Mouse (Mus musculus) CD4-positive, CD25-positive, alpha-beta regulatory T cell (primary cell): ENCODE results near the gene Cby1. TPM values are rescaled to one million over a fixed set of nuclear protein-coding genes. Genes with fewer than 3 reads are reported as not detected.

ENCODE experiments used
- polyA plus RNA-seq: library from polyadenylated mRNA; unstranded; fragments of 100-300 nt; shearing (Covaris generic); gene quantifications from one replicate; pipeline ENCODE4 v1.2.1, GENCODE M21; 2017

Gene Cby1
- polyA plus RNA-seq = 10.5 TPM

GRCm38 (mm10) chr15:79658531-79659375 is at the start of gene Cby1, which contains the start of gene Fam227a:
TSS of gene Cby1 (plus strand) at chr15:79659199.
TSS of gene Fam227a (minus strand) at chr15:79658956.

GRCm38 (mm10) chr15:79670249-79670971 is 11.4 kb downstream of the Cby1 start, which contains the start of gene Tomm22:
TSS of gene Tomm22 (plus strand) at chr15:79670861.

GRCm38 (mm10) chr15:79687646-79688267 is 28.8 kb downstream of the Cby1 start, which contains the start of gene Josd1:
TSS of gene Josd1 (minus strand) at chr15:79687919.

GRCm38 (mm10) chr15:79690426-79691022 is 31.5 kb downstream of the Cby1 start, which contains the start of gene Gtpbp1:
TSS of gene Gtpbp1 (plus strand) at chr15:79690845.

Other genes with a start within 250 kb of the Cby1 start
- gene Csnk1e, start 203.6 kb upstream of the Cby1 start, polyA plus RNA-seq = 23.9 TPM
- not detected for gene Kcnj4, start 154.0 kb upstream of the Cby1 start, polyA plus RNA-seq
- gene Kdelr3, start 142.8 kb upstream of the Cby1 start, polyA plus RNA-seq = 0.20 TPM
- 44.0 TPM for gene Ddx17, start 112.5 kb upstream of the Cby1 start, polyA plus RNA-seq
- gene Dmc1, start 54.1 kb upstream of the Cby1 start, polyA plus RNA-seq = not detected
- 0.16 TPM for gene Fam227a, start 243 bp upstream of the Cby1 start, polyA plus RNA-seq
- gene Tomm22, start 11.7 kb downstream of the Cby1 start, polyA plus RNA-seq = 221 TPM
- 29.4 TPM for gene Josd1, start 28.7 kb downstream of the Cby1 start, polyA plus RNA-seq
- gene Gtpbp1, start 31.6 kb downstream of the Cby1 start, polyA plus RNA-seq = 120 TPM
- gene Sun2, start 83.3 kb downstream of the Cby1 start, polyA plus RNA-seq = 77.0 TPM
- gene Dnal4, start 118.7 kb downstream of the Cby1 start, polyA plus RNA-seq = 14.5 TPM
- gene Nptxr, start 145.6 kb downstream of the Cby1 start, polyA plus RNA-seq = 0.24 TPM
- not detected for gene Npcd, start 175.0 kb downstream of the Cby1 start, polyA plus RNA-seq
- 38.0 TPM for gene Cbx6, start 175.5 kb downstream of the Cby1 start, polyA plus RNA-seq
- 384 TPM for gene Apobec3, start 232.5 kb downstream of the Cby1 start, polyA plus RNA-seq